In genomic region chr5:129594116-129595114, GRCm38 (mm10) we compare ENCODE assay signal across 8 mouse cellular contexts. TPM values are rescaled to one million over a fixed set of nuclear protein-coding genes. Genes with fewer than 3 reads are reported as not detected.
DNase-seq lines count a peak whose midpoint lies in the region; ATAC-seq lines count a peak whose summit lies in the region.

No protein-coding gene starts in this region.

- peaks cover 12% of the 10 kb centered on the region for H3K4me1 ChIP-seq in forebrain, embryonic 12.5 days
- H3K4me1 ChIP-seq in hindbrain, embryonic 15.5 days (replicated peaks), result peaks cover 16% of the 10 kb centered on the region

- ATAC-seq in forebrain, embryonic 12.5 days (ENCODE audit: low FRiP score), result peak; percentile 49; the same call in 1 of the 2 replicates
- ATAC-seq in hindbrain, embryonic 15.5 days (ENCODE audit: low FRiP score, low read depth), result peak; percentile 36; the same call in 1 of the 2 replicates

- H3K27me3 ChIP-seq in forebrain, embryonic 12.5 days, result no peaks in the 10 kb centered on the region
- no peaks in the 10 kb centered on the region for H3K27me3 ChIP-seq in hindbrain, embryonic 15.5 days

- no peak overlapping the region for H3K27ac ChIP-seq in forebrain, embryonic 12.5 days
- no peak overlapping the region for H3K27ac ChIP-seq in hindbrain, embryonic 15.5 days (replicated peaks)

- no peak overlapping the region for H3K9ac ChIP-seq in forebrain, embryonic 12.5 days
- H3K9ac ChIP-seq in hindbrain, embryonic 15.5 days, result no peak overlapping the region

- no peak overlapping the region for H3K4me3 ChIP-seq in forebrain, embryonic 12.5 days (replicated peaks)
- H3K4me3 ChIP-seq in hindbrain, embryonic 15.5 days, result no peak overlapping the region

- peaks cover 35% of the 10 kb centered on the region for H3K36me3 ChIP-seq in forebrain, embryonic 12.5 days (replicated peaks)
- peaks cover 19% of the 10 kb centered on the region for H3K36me3 ChIP-seq in hindbrain, embryonic 15.5 days

- WGBS in forebrain, embryonic 12.5 days, result 48% methylated on average over 19 of the region's 19 CpGs
- 48% methylated on average over 19 of the region's 19 CpGs for WGBS in hindbrain, embryonic 15.5 days

- H3K9me3 ChIP-seq in forebrain, embryonic 12.5 days, result peaks cover 4% of the 10 kb centered on the region; the same call in 1 of the 2 replicates
- H3K9me3 ChIP-seq in hindbrain, embryonic 15.5 days, result no peaks in the 10 kb centered on the region

- DNase-seq in ES-CJ7 (ENCODE audit: low read depth, low spot score), result peak; percentile 82
- peak; percentile 68 for DNase-seq in c-Kit-positive CD71-negative TER-119-negative erythroid progenitor cells, embryonic 14.5 days (ENCODE audit: low read depth)
- DNase-seq in layer of hippocampus, postnatal 14 days (ENCODE audit: low spot score in 2 of 2), result peak; percentile 81 to 89
- peak; percentile 82 for DNase-seq in lung, postnatal 36 days
- peak; percentile 87 for DNase-seq in right cerebral cortex, adult 18-20 months
- peak; percentile 67 to 81 for DNase-seq in urinary bladder, adult 18-20 months (ENCODE audit: low spot score in 2 of 2)

- no peak overlapping the region for H3K4me2 ChIP-seq in forebrain, embryonic 12.5 days
- H3K4me2 ChIP-seq in hindbrain, embryonic 15.5 days, result no peak overlapping the region

RNA-seq across cellular contexts. Expression of gene Mmp17, which starts 10.4 kb away (rescaled TPM):
- polyA plus RNA-seq in forebrain, embryonic 12.5 days (2016; fragmentation: Nextera tagmentation; extraction: Ambion mirVana), result 8.4 and 10.4 TPM in 2 replicates
- polyA plus RNA-seq in hindbrain, embryonic 15.5 days (2015; fragmentation: Nextera tagmentation; extraction: Ambion mirVana), result 11.7 and 13.5 TPM in 2 replicates
- 10 to 100 TPM; 80.3 to 85.9 TPM for total RNA-seq in layer of hippocampus, postnatal 14 days (2021)
